8 mouse cellular contexts compared by ENCODE assay signal in the genomic region with DNA sequence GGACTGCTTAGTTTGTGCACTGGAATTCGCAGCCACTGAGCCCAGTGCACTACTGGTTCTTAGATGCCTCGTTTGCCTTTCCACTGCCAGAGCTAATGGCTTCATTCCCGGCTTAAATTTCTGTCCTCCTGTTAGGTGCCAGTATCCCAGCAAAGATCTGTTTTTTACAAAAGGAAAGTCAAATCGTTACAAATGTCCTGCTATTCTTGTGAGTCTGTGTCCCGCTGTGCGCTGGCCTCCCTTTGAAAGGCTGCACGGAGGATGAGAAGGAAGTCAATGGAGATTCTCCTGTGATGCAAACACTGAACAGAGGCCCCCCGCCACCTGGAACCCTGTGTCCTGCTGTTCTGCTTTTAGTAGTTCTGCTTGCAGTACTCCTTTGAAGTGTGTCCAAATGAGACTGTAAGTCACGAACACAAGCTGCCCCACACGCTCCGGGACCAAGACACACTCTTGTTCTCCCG.
DNase-seq lines count a peak whose midpoint lies in the region; ATAC-seq lines count a peak whose summit lies in the region.

No protein-coding gene starts in this region.

- peak overlapping the region; percentile 90 for H3K27ac ChIP-seq in embryonic facial prominence, embryonic 13.5 days
- no peak overlapping the region for H3K27ac ChIP-seq in hindbrain, embryonic 13.5 days

- ATAC-seq in embryonic facial prominence, embryonic 13.5 days (ENCODE audit: insufficient number of reproducible peaks, insufficient read depth, low FRiP score, low TSS enrichment, low read depth), result no peak
- ATAC-seq in hindbrain, embryonic 13.5 days (ENCODE audit: low FRiP score), result peak; percentile 76

- H3K4me3 ChIP-seq in embryonic facial prominence, embryonic 13.5 days, result peak overlapping the region; percentile 24
- H3K4me3 ChIP-seq in hindbrain, embryonic 13.5 days, result peak overlapping the region; percentile 22

- H3K9ac ChIP-seq in embryonic facial prominence, embryonic 13.5 days, result peak overlapping the region; percentile 58; the same call in 1 of the 2 replicates
- H3K9ac ChIP-seq in hindbrain, embryonic 13.5 days, result 0 out of 2 replicates have a peak overlapping the region, but pooled peaks have one; percentile 51

- peak overlapping the region; percentile 57 for H3K4me2 ChIP-seq in embryonic facial prominence, embryonic 13.5 days
- H3K4me2 ChIP-seq in hindbrain, embryonic 13.5 days, result peak overlapping the region; percentile 52

- DNase-seq in heart, adult 18-20 months, result peak; percentile 8 to 44
- no peak for DNase-seq in heart, postnatal 25 days (ENCODE audit: low spot score)
- DNase-seq in Muller cell, postnatal 12 days (ENCODE audit: inconsistent ontology term), result peak; percentile 75
- DNase-seq in neural tube, embryonic 10.5 days (ENCODE audit: extremely low spot score, low spot score), result peak; percentile 61
- no peak for DNase-seq in right cerebral cortex, postnatal 14 days
- no peak for DNase-seq in layer of hippocampus, adult 8-10 months (ENCODE audit: low spot score in 2 of 2)

- WGBS in embryonic facial prominence, embryonic 13.5 days, result 6% methylated on average over 12 of the region's 12 CpGs
- 2% methylated on average over 12 of the region's 12 CpGs for WGBS in hindbrain, embryonic 13.5 days

- peaks cover 29% of the 10 kb centered on the region for H3K4me1 ChIP-seq in embryonic facial prominence, embryonic 13.5 days
- peaks cover 11% of the 10 kb centered on the region for H3K4me1 ChIP-seq in hindbrain, embryonic 13.5 days (replicated peaks)

- H3K27me3 ChIP-seq in embryonic facial prominence, embryonic 13.5 days, result no peaks in the 10 kb centered on the region
- peaks cover 27% of the 10 kb centered on the region for H3K27me3 ChIP-seq in hindbrain, embryonic 13.5 days

- no peaks in the 10 kb centered on the region for H3K9me3 ChIP-seq in embryonic facial prominence, embryonic 13.5 days
- no peaks in the 10 kb centered on the region for H3K9me3 ChIP-seq in hindbrain, embryonic 13.5 days

- H3K36me3 ChIP-seq in embryonic facial prominence, embryonic 13.5 days, result no peaks in the 10 kb centered on the region
- H3K36me3 ChIP-seq in hindbrain, embryonic 13.5 days, result no peaks in the 10 kb centered on the region

- intact Hi-C loops in heart, postnatal 25 days (cut with DNase I), result no loop called here

Comparison
In these comparisons a context has a peak if more than half of its experiments do, and no peak if none do; other contexts are left out.
1. DNase-seq: peak in heart, adult 18-20 months (2 of 2), Muller cell, postnatal 12 days (single experiment) and neural tube, embryonic 10.5 days (single experiment); none in heart, postnatal 25 days (single experiment), right cerebral cortex, postnatal 14 days (single experiment) and layer of hippocampus, adult 8-10 months (0 of 2).